Mouse (Mus musculus): ENCODE data around the gene Prelid1.

DNA sequence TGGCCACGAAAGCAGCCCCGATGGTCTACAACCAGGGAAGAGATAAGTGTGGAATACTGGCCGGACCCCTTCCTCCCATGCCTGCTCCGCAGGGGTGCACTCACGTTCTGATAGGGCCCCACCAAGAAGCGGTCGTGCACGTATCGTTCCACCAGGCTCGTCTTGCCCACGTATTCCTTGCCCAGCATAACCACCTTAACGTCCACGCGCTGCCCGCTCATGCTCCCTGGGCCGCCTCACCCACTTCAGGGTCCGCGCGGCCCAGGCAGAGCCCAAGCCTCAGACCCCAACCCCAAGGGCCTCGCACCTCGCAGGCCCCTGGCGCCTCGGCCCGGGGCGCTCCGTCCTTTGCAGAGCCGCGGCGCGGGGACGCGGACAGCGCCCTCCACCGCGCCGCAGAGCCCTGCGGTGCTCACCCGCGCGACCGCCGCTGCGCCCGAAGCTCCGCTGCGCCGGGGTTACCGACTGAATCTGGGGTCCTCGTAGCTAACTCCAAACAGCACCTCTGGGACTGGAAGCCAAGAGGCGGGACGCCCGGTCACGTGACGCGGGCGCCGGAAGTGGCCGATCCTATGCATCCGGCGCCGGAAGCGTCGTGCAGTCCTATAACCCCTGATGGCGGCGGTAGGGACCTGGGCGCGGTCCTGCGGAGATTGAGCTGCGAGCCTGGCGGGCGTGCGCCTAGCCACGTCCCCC, 1.3 kb downstream of the Prelid1 start, which contains the start of gene Rab24:
- TF ChIP-seq CTCF (IDR thresholded peaks at IDR 0.05; ENCODE audit: low read depth) (no peak; the same call in none of the 2 replicates), EP300 (IDR thresholded peaks at IDR 0.05; ENCODE audit: low read depth) (no peak)

All from liver, embryonic 14.5 days (tissue).